Mouse (Mus musculus) Patski (cell line): ENCODE data around the gene Inpp5k. TPM values are rescaled to one million over a fixed set of nuclear protein-coding genes. Genes with fewer than 3 reads are reported as not detected.

Experiments
- ATAC-seq: fragments of 100-300 bp; one replicate; pipeline ENCODE4 v1.8.0; 2021
- CTCF ChIA-PET: fragments of 350-600 bp; sonication (Branson Sonifier 250); formaldehyde crosslinking; loops from one replicate; lab custom pipeline; 2022; ENCODE audit warnings: inconsistent platforms; lab: Charles Lee
- POLR2A ChIA-PET: fragments of 350-600 bp; sonication (Branson Sonifier 250); formaldehyde crosslinking; loops from one replicate; lab custom pipeline; 2022; ENCODE audit warnings: antibody characterized with exemption, inconsistent platforms; lab: Charles Lee
- DNase-seq: peaks from one replicate; pipeline ENCODE4 v3.0.0-alpha.2; 2011; ENCODE audit warnings: low read depth, low spot score
- H3K27me3 ChIP-seq: fragments of 371-371 bp; one replicate; pipeline ENCODE4 v1.5.1; 2021
- CTCF ChIP-seq: fragments of 100-300 bp; IDR thresholded peaks from one replicate; pipeline ENCODE4 v1.5.1; 2021
- in situ Hi-C: fragments of 300-500 bp; cut with MboI; formaldehyde crosslinking; loops from 3 replicates; pipeline ENCODE4 v1.11.1; 2018; ENCODE audit warnings: low pct_unique_long_range_greater_than_20kb, mixed read lengths
- polyA plus RNA-seq: library from polyadenylated mRNA; unstranded; gene quantifications from one replicate; pipeline ENCODE4 v1.2.3, GENCODE M21; 2021

Gene Inpp5k
- polyA plus RNA-seq, 1 experiment from 2014 or later = 32.9 TPM

DNA sequence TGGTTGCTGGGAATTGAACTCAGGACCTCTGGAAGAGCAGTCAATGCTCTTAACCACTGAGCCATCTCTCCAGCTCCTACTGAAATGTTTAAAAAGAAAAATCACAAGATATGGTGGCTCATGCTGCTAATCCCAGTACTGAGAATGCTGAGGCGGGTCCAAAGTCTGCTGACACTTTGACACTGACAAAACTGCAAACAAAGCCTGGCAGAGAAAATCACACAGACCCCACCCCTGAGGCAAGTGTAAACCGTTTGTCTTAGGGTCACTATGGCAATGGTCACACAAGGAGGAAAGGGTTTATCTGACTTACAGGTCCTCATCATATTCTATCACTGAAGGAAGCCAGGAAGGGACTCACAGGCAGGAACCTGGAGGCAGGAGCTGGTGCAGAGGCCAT, 15.2 kb upstream of the Inpp5k start:
- ATAC-seq (no peak), DNase-seq (no peak)
- in situ Hi-C loops = no loop called here
- no peaks in the 10 kb centered on the region for H3K27me3 ChIP-seq
- TF ChIP-seq CTCF = no peak
- ChIA-PET CTCF (no interaction called here), POLR2A (no interaction called here)

DNA sequence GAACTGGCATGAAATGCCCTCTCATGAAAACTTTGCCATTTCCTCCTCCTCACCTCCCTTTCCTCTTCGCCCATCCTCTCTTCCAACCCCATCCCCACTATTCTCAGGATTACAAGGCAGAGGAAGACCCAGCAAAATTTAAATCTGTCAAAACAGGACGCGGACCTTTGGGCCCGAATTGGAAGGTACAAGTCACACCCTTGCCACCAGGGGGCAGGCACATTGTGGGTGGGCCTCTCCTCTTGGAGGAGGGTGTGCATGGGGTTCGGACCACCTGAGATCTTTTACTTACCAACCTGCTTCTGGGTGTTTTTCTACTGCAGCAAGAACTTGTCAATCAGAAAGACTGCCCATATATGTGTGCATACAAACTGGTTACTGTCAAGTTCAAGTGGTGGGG, 11.7 kb upstream of the Inpp5k start:
- ATAC-seq = no peak
- no peaks in the 10 kb centered on the region for H3K27me3 ChIP-seq
- ChIA-PET POLR2A (no interaction called here), CTCF (no interaction called here)
- in situ Hi-C loops = no loop called here
- no peak for DNase-seq
- TF ChIP-seq CTCF = no peak

DNA sequence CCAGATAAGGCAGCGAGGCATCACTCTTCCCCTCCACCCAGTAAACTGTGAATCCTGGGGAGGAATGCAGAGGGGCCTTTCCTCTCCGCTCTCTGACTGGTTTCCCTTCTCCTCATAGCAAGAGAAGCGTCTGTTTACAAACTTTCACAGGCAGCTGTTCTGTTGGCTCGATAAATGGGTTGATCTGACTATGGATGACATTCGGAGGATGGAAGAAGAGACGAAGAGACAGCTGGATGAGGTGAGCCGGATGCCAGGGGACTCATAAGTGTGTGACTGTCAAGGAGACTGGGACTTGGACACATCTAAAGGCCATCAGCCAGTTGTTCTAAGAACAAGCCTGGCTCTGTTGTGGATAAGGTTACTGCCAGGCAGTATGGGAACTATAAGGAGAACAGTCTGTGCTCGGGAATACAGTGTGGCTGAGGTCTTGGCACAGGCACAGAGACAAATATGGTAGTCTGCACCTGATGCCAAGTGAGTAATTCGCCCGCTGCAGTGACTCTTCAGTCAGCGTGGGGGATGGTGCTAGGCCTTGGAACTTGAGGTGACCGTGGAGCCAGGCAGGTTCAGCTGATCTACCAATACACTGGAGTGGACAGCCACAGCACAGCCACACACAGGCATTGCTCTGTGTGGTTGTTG, 10.5 kb upstream of the Inpp5k start:
- ATAC-seq (no peak), DNase-seq (peak; percentile 37)
- ChIA-PET CTCF (interaction anchor here (1.7 kb wide), 1 partner anchor 12 kb away, joined by 5 read pairs; no protein-coding TSS in a partner anchor), POLR2A (no interaction called here)
- TF ChIP-seq CTCF = no peak
- in situ Hi-C loops = no loop called here
- no peaks in the 10 kb centered on the region for H3K27me3 ChIP-seq

DNA sequence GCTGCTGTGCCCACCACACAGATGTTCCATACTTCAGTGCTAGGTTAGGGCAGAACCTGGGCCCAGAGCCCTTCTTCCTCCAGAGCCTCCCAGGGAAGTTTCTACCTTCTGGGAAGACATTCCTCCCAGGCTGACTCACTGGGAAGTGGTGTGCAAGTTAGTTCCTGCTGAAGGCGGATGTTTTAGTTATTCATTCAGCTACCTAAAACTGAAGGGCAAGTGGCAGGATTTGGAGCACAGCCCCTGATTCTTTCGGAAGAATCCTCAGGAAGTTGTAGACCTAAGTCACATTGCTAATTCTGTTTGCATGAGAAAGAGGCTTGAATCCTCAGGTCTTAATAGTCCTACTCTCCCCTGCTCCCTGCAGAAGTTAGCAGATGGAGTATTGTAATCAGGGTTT, 9.4 kb upstream of the Inpp5k start:
- peak; percentile 75 for ATAC-seq
- ChIA-PET POLR2A (no interaction called here), CTCF (interaction anchor here (1.7 kb wide), 1 partner anchor 11 kb away, joined by 5 read pairs; no protein-coding TSS in a partner anchor)
- no peaks in the 10 kb centered on the region for H3K27me3 ChIP-seq
- in situ Hi-C loops = no loop called here
- TF ChIP-seq CTCF = no peak
- DNase-seq = peak; percentile 61

DNA sequence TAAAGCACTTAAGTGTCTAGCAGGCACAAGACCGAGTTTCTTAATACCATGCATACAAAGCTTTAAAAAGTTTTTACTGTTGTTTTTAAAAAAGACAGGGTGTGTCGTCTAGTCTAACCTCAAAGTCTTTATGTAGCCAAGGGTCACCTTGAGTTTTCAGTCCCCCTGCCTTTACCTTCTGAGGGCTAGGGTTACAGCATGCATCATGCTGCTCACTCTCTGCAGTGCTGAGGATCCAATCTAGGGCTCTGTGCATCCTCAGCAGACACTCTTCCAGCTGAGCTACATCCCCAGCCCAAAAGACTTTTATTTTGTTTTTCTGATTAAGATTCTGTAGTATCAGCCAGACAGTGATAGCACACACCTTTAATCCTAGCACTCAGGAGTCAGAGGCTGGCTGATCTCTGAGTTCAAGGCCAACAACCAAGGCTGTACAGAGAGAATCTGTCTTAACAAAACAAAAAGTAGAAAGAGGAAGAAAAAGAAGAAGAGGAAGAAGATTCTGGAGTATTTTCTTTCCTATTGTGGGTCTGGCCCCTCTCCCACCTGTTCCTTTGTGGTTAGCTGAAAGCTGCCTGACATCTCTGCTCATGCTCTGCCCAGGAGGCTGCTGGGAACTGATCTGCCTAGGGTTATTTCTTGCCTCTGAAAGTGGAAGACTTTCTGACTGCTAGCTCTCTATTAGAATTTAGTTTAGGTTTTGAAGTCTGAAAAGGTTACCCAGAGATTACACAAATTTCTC, 8.0 kb upstream of the Inpp5k start:
- ATAC-seq = no peak
- no peak for DNase-seq
- no peaks in the 10 kb centered on the region for H3K27me3 ChIP-seq
- CTCF ChIA-PET = no interaction called here
- POLR2A ChIA-PET = interaction anchor here (1.7 kb wide), 1 partner anchor 28 kb away, joined by 5 read pairs; the partner anchor contains the start of gene Myo1c
- in situ Hi-C loops = no loop called here
- TF ChIP-seq CTCF = no peak

DNA sequence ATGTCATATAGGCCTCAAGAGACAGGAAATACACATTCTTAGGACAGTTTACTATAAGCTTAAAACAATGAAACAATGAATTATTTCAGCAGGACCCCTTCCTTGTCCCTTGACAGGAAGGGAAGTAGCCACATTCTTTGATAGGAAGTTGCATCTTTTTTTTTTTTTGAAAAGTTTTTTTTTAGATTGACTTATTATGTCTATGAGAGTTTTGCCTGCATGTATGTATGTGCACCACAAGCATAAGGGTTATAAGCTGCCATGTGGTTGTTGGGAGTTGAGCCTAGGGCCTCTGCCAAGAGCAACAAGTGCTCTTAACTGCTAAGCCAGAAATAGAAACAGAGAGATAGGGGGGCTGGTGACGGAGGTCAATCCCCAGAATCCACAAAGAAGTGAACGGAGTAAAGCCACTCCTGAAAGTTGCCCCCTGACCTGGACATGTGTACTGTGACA, 6.7 kb upstream of the Inpp5k start:
- ATAC-seq = no peak
- TF ChIP-seq CTCF = no peak
- H3K27me3 ChIP-seq = no peaks in the 10 kb centered on the region
- ChIA-PET CTCF (interaction anchor here (0.9 to 1.9 kb wide), 2 partner anchors 16 to 30 kb away, joined by 3 to 4 read pairs; no protein-coding TSS in a partner anchor), POLR2A (interaction anchor here (1.7 kb wide), 1 partner anchor 27 kb away, joined by 5 read pairs; the partner anchor contains the start of gene Myo1c)
- DNase-seq = no peak
- in situ Hi-C loops = no loop called here

GRCm38 (mm10) chr11:75625820-75626219, 5.0 kb upstream of the Inpp5k start:
- DNase-seq = no peak
- no peak for ATAC-seq
- ChIA-PET CTCF (interaction anchor here (1.9 kb wide), 1 partner anchor 17 kb away, joined by 4 read pairs; no protein-coding TSS in a partner anchor), POLR2A (interaction anchor here (0.8 kb wide), 1 partner anchor 26 kb away, joined by 3 read pairs; no protein-coding TSS in a partner anchor)
- no peaks in the 10 kb centered on the region for H3K27me3 ChIP-seq
- no peak for TF ChIP-seq CTCF
- in situ Hi-C loops = no loop called here

- ATAC-seq (no peak), DNase-seq (no peak)
- H3K27me3 ChIP-seq = no peaks in the 10 kb centered on the region
- POLR2A ChIA-PET = no interaction called here
- CTCF ChIA-PET = interaction anchor here (0.7 to 2.2 kb wide), 2 partner anchors 22 to 26 kb away, joined by 3 to 7 read pairs; no protein-coding TSS in a partner anchor
- in situ Hi-C loops = no loop called here
- no peak for TF ChIP-seq CTCF
Measured at GRCm38 (mm10) chr11:75630098-75630497, 690 bp upstream of the Inpp5k start.

GRCm38 (mm10) chr11:75631561-75632225, 905 bp downstream of the Inpp5k start:
- DNase-seq = no peak
- in situ Hi-C loops = no loop called here
- ChIA-PET POLR2A (interaction anchor here (1.1 kb wide), 1 partner anchor 19 kb away, joined by 3 read pairs; the partner anchor contains the start of gene Myo1c), CTCF (interaction anchor here (0.6 to 2.2 kb wide), 13 partner anchors 10 to 116 kb away, joined by 3 to 9 read pairs (median 4); partner anchors contain the start of gene Myo1c)
- no peaks in the 10 kb centered on the region for H3K27me3 ChIP-seq
- ATAC-seq = no peak
- no peak for TF ChIP-seq CTCF

GRCm38 (mm10) chr11:75632921-75633320, 2.1 kb downstream of the Inpp5k start:
- DNase-seq = no peak
- CTCF ChIA-PET = interaction anchor here (1.2 to 2.2 kb wide), 7 partner anchors 8 to 53 kb away, joined by 3 to 9 read pairs (median 5); partner anchors contain the start of gene Myo1c
- in situ Hi-C loops = no loop called here
- no peaks in the 10 kb centered on the region for H3K27me3 ChIP-seq
- POLR2A ChIA-PET = interaction anchor here (1.1 to 1.9 kb wide), 2 partner anchors 11 to 18 kb away, joined by 3 to 5 read pairs; partner anchors contain the start of gene Myo1c
- no peak for TF ChIP-seq CTCF
- ATAC-seq = no peak
